Mouse (Mus musculus) megakaryocyte, embryonic 14.5 days (primary cell): ENCODE results near the gene Cfap58.

Source experiments
- FLI1 ChIP-seq: IDR thresholded peaks from 2 replicates; pipeline ENCODE4 v1.6.1; 2012; ENCODE audit warnings: low read length, inconsistent platforms, mixed read lengths
- GATA1 ChIP-seq: IDR thresholded peaks from 3 replicates; pipeline ENCODE4 v1.6.1; 2012; ENCODE audit warnings: mixed read lengths, low read length, inconsistent platforms, borderline replicate concordance

GRCm38 (mm10) chr19:47968993-47969659 is 31.7 kb downstream of the Cfap58 start:
- no peak for TF ChIP-seq GATA1
- no peak for TF ChIP-seq FLI1
